Mouse (Mus musculus): ENCODE data around the gene Smc3.

GRCm38 (mm10) chr19:53648056-53648455 lies 47.9 kb downstream of the Smc3 start:
- TF ChIP-seq CTCF (IDR thresholded peaks at IDR 0.05; ENCODE audit: borderline replicate concordance, extremely low read depth, insufficient read depth, insufficient read length), result no peak
- TF ChIP-seq POLR2A (IDR thresholded peaks at IDR 0.05; ENCODE audit: borderline replicate concordance, extremely low read depth, insufficient read depth, insufficient read length, poor library complexity, severe bottlenecking), result no peak
